Mouse (Mus musculus) cerebellum, adult 18-20 months (tissue): ENCODE measurements at regions not wholly inside any gene's neighbourhood (a gene's known extent, or its start where the extent isn't known, plus 50 kb on each side); places are given as distances from the start of the nearest gene placed in this dataset.

Experiments
- DNase-seq, 2 experiments: peaks; one replicate each; pipeline ENCODE4 v3.0.0; 2021

- DNase-seq: peak in 1 of 2 experiments; percentile 23
Measured at GRCm38 (mm10) chr17:64914302-64914701, 78.4 kb upstream of the 4930583I09Rik start.

DNA sequence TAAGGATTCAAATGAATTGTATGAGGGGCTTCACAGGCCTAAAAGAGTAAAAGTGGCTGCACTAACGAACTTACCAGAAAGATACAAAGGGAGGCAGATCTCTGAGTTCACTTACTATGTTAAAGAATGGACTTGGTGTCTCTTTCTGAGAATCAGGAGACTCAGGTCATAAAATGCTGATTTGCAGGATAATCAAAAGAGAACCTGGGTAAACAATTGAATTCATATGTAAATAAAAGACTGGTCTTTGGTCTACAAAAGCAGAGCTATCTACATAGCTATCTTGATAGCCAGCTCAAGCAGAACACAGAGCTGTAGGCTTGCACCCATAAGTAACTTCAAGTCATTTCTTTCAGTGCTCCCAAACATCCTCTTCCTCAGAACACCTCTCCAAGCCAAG lies 72.8 kb upstream of the 4930583I09Rik start:
- DNase-seq: no peak

- DNase-seq: no peak
Measured at GRCm38 (mm10) chr17:64901721-64902623, 66.1 kb upstream of the 4930583I09Rik start.

- no peak for DNase-seq
Measured at GRCm38 (mm10) chr17:64897473-64897872, 61.6 kb upstream of the 4930583I09Rik start.

DNA sequence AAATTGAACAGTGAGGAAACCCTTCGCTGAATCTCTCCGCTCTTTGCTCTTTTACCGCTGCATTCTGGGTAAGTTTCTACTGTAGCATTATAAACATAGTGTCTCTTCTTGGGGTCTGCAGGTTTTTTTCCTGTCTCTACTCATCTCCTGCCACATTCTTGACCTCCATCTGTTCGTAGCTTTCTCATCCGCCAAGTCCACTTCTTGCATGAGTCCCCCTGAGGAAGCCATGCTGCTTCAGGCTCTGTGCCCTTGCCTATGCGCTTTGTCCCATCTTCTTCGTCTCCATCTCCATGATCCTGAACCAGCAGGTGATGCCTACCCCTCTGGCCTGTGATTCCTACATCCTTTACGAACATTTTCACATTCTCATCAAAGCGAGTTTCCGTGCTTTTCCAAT lies 60.0 kb upstream of the 4930583I09Rik start:
- DNase-seq: no peak

- DNase-seq: no peak
Measured at GRCm38 (mm10) chr17:64895466-64895865, 59.6 kb upstream of the 4930583I09Rik start.

- peak; percentile 71 to 77 for DNase-seq
Measured at GRCm38 (mm10) chr17:64893182-64893902, 57.5 kb upstream of the 4930583I09Rik start.
